Mouse (Mus musculus) retina, postnatal 7 days (tissue): ENCODE data around the gene Trim38.
A peak's percentile ranks its signal among the peaks of the same experiment; 100 is the strongest.
"Not testable (repeated sequence)": the region's sequence is repeated elsewhere in the genome, so short reads cannot be mapped to it uniquely, and the experiment has no call there.

ENCODE experiments used
- DNase-seq: peaks from one replicate; pipeline ENCODE4 v3.0.0-alpha.2; 2012; ENCODE audit warnings: low read depth, low spot score

Gene Trim38

DNA sequence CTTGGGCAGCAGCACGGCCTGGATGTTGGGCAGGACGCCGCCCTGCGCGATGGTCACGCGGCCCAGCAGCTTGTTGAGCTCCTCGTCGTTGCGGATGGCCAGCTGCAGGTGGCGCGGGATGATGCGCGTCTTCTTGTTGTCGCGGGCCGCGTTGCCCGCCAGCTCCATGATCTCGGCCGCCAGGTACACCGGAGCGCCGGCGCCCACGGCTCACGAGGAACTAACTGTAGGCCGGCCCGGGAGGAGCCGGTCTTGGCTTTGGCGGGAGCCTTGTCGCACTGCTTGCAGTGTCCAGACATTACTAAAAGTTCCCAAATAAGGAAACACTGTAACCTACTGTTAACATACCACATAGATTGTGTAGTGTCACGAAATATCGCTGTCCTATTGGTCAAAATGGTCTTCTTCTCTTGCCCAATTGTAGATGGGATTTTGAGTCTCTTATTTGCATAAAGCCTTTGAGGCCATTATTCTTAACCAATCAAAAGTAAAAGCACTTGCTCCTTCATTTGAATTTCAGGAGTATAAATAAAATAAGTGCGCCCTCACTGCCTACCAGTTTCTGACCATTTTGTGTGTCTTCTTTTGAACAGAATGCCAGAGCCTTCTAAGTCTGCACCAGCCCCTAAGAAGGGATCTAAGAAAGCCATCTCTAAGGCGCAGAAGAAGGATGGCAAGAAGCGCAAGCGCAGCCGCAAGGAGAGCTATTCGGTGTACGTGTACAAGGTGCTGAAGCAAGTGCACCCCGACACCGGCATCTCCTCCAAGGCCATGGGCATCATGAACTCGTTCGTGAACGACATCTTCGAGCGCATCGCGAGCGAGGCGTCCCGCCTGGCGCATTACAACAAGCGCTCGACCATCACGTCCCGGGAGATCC is 23.3 kb upstream of the Trim38 start, which contains the start of gene Hist1h2bb:
TSS of gene Hist1h2bb (plus strand) at position 534 of the 880 bp plus-strand sequence.
- not testable (repeated sequence) for DNase-seq

- DNase-seq = no peak
These were observed 22.4 kb upstream of the Trim38 start for GRCm38 (mm10) chr13:23747081-23747891.

DNA sequence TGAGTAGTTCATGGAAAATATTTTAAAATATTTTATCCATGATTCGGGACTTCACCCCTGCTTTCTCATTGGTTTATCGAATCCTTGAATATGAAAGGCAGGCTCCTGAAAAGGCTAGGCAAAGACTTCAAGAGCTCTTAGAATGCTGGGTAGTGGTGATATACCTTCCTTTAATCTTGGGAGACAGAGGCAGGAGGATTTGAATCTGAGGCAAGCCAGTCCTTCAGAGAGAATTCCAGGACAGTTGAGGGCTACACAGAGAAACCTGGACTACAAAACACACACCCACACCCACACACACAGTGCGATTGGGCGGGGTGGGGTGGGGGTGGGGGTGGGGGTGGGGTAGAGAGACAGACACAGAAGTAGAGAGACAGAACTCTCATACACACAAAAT is 21.8 kb upstream of the Trim38 start:
- DNase-seq = no peak

- DNase-seq = no peak
These were observed 20.1 kb upstream of the Trim38 start for GRCm38 (mm10) chr13:23749563-23750121.

DNA sequence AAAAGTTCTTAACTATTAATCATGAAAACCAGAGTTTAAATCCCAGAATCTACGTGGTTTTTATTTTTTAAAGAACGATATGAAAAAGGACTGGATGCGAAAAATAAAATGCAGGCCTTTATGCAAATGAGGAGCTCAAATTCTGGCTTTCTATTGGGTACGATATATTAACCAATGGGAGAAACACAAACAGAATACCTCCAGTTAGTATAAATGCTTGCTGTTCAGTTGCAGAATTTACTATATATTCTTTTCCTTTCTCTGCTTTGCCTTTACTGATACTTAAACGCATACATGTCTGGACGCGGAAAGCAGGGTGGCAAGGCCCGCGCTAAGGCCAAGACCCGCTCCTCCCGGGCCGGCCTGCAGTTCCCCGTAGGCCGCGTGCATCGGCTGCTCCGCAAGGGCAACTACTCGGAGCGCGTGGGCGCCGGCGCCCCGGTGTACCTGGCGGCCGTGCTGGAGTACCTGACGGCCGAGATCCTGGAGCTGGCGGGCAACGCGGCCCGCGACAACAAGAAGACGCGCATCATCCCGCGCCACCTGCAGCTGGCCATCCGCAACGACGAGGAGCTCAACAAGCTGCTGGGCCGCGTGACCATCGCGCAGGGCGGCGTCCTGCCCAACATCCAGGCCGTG is 18.8 kb upstream of the Trim38 start, which contains the start of gene Hist1h2ab:
TSS of gene Hist1h2ab (plus strand) at position 288 of the 639 bp plus-strand sequence.
- not testable (repeated sequence) for DNase-seq

- no peak for DNase-seq
These were observed 18.2 kb upstream of the Trim38 start for GRCm38 (mm10) chr13:23751478-23751956.

DNA sequence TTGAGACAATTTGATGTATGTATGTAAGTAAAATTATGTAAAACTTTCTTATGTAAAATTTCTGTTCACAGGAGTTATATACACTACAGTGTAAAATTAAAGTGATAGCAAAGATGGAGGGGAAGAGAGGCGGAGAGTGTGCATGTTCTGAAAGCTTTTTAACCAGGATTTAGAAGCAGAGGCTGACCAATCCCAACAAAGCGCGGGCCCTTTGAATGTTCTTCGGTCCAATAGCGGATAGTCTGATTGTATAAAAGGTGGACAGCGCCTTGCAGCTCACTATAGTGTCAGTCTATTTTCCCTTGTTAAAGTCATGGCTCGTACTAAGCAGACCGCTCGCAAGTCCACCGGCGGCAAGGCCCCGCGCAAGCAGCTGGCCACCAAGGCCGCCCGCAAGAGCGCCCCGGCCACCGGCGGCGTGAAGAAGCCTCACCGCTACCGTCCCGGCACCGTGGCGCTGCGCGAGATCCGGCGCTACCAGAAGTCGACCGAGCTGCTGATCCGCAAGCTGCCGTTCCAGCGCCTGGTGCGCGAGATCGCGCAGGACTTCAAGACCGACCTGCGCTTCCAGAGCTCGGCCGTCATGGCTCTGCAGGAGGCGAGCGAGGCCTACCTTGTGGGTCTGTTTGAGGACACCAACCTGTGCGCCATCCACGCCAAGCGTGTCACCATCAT is 17.5 kb upstream of the Trim38 start, which contains the start of gene Hist1h3b:
TSS of gene Hist1h3b (plus strand) at position 201 of the 675 bp plus-strand sequence.
- not testable (repeated sequence) for DNase-seq

- DNase-seq = no peak
These were observed 17.0 kb upstream of the Trim38 start for GRCm38 (mm10) chr13:23752742-23753172.

DNA sequence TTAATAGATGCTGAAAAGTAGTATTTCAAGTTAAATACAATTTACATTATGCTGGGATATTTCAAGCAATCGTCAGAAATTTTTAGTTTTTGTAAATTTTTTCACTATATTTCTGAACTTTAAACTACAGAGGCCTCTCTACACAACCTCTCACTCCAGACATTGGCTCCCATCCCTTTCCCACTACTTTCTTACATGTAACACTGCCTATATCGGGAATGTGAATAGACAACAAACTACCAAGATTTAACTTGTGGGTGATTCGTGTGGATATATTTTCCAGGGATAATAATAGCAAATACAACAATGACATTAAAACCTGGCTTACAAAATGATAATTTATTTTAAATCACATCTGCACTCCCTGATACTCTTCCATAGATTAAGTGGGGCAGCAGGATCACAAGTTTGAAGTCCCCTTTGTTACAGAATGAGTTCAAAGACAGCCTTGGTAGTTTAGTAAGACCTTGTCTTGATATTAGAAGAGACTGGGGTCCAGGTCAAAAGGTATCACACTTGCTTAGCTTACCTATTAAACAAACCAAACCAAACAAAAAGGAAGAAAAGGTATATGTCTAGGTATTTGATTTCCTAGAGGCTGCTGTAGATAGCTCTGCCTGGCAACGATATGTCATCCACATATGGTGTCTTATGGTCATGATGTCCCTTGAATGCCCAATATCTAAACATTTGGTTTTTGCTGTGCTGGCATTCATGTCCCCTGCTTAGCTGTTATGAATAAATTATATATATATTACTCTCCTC is 16.2 kb upstream of the Trim38 start:
- no peak for DNase-seq

GRCm38 (mm10) chr13:23755000-23755399 is 14.7 kb upstream of the Trim38 start:
- no peak for DNase-seq

- DNase-seq = no peak
These were observed 12.9 kb upstream of the Trim38 start, which contains the start of gene Hist1h4b for GRCm38 (mm10) chr13:23756790-23757189. TSS of gene Hist1h4b (plus strand) at chr13:23757013.

- DNase-seq = no peak
These were observed 12.4 kb upstream of the Trim38 start for GRCm38 (mm10) chr13:23757211-23757773.

- DNase-seq = no peak
These were observed 11.8 kb upstream of the Trim38 start for GRCm38 (mm10) chr13:23757921-23758320.

GRCm38 (mm10) chr13:23759251-23759771 is 10.4 kb upstream of the Trim38 start:
- no peak for DNase-seq

DNA sequence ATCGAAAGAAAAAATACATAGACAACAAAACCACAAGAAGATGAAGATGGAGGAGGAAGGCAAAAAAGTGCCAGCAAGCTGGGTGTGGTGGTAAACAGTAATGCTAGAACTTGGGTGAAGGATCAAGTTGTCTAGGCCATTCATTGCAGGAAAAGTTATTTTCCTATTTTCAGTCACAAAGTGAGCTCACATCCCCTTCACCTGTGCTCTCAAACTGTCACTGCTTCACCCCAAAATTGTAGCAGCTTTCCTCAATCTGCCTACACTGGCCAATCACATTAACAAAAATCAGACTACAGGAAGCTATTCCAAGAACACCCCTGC is 9.8 kb upstream of the Trim38 start:
- no peak for DNase-seq

DNA sequence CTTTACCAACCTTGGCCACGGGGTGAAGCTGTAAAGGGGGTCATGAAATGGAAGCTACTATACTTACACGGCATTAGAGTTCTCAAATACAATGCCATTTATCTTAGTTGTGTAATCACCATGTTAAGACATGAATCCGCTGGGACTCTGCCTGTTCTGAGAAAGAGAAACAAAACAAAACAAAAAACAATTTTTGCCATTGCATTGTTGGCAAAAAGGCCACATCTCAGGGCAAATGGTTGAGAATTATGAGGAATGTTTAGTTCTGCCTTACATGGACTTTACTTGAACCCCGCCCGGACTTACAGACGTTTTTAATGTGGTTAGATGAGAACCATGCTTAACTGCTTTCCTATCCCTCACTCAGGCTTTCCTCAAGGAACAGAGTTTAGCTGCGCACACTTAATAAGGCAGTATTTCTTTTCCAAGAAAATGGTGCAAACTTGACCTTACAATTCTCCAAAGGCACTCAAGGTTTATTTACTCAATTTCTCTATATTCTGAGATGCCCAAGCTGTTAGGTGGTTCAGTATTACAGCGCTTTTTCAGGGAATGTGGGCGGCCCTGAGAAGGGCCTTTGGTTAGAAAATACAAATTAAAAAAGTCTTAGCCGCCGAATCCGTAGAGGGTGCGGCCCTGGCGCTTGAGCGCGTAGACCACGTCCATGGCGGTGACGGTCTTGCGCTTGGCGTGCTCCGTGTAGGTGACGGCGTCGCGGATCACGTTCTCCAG is 9.3 kb upstream of the Trim38 start:
- DNase-seq = no peak

GRCm38 (mm10) chr13:23760972-23761864 is 8.5 kb upstream of the Trim38 start, which contains the start of gene Hist1h4a:
TSS of gene Hist1h4a (minus strand) at chr13:23761230.
- peak; percentile 94 for DNase-seq
